Mouse (Mus musculus): ENCODE data around the gene Olfr1373. TPM values are rescaled to one million over a fixed set of nuclear protein-coding genes. Genes with fewer than 3 reads are reported as not detected.

The Olfr1373 gene
- total RNA-seq, 2 experiments from 2014 or later = not detected

DNA sequence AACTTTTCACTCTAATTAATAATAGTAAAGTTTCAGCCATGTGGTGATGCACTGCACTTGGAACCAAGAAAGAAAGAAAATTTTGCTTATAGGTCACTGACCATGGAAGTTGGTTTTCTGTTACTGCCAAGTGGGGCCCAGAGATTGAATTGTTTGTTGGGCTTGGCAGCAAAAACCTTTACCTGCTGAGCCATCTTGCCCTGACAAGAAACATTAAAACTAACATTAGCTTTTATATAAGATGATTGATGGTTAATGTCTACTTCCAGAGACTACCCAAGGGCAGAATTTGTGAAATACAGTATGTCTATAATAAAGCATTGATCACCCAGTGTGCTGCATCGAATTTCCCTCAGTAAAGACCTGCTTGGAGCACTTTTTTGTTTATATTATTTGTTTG is 38.9 kb downstream of the Olfr1373 start:
- no peak for DNase-seq (ENCODE audit: low spot score in 2 of 2)

DNA sequence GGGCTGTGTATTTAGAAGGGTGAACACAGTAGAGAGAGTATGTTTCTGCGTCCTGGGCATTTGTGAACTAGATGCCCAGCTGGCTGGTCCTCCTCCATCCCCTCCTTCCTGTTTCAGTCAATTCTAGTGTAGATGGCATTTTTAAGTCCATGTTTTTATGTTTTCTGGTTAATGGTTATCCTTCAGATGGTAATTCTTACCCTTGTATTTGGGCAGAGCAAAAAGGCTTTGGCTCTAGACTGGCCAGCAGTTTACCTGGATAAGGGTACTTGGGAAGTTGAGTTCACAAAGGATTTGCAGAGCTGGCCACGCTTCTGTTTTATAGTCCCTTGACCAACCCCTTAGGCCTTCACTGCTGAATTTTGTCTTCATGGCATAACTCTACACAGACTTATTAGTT is 39.3 kb downstream of the Olfr1373 start:
- DNase-seq (ENCODE audit: low spot score in 2 of 2) = no peak

DNA sequence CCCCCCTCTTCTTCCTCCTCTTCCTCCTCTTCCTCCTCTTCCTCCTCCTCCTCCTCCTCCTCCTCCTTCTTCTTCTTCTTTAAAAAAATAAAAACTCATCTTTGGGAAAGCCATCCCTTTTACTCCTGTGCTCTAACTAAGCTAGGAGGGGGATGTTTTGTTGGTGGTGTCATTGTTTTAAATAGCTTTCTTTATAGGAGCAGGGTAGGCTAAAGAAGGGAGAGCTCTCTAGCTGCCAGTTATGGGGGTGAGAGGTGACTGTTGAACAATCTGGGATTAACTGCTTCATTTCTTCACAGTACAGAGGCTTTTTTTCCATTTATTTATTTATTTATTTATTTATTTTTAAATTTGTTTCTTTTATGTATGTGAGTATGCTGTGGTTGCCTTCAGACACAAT is 39.8 kb downstream of the Olfr1373 start:
- no peak for DNase-seq (ENCODE audit: low spot score in 2 of 2)

DNA sequence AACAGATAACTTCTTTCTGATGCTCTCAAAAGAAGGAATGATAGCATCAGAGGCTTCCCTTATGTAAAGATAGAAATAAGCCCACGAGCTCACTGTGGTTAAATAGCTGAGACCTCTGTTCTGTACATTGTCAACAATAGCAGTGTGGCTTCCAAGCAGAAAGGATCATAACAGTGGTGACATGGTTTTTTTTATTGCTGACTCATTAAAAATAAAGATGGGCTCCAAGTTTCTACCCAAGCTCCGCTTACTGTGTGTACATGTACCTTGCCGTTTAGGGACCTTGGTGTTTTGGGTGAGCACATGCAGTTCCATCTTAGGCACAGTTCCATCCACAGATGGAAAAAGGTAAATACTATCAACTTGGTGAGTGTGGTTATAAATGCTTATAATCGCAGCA is 42.4 kb downstream of the Olfr1373 start:
- DNase-seq (ENCODE audit: low spot score in 2 of 2) = no peak

DNA sequence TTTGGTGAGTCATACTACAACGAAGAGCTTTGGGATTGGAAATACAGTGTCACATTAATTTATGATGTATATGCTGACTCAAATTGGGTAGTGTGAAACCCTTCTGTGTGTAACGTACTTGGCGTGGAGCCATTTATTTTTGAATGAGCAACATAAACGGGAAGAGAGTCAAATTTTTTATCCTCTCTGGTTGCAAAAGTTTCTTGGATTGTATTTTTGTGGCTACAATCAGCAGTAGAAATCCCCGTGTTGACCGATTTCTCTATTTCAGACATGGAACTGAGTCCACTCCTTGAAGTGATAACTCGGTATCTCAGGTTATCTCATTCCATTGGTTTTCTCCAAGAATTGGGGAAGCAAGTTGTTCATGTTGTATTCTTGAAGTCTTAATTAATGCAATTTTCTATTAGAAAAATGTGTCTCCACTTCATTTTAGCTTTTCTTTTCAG is 45.5 kb downstream of the Olfr1373 start:
- DNase-seq (ENCODE audit: low spot score in 2 of 2) = no peak

DNA sequence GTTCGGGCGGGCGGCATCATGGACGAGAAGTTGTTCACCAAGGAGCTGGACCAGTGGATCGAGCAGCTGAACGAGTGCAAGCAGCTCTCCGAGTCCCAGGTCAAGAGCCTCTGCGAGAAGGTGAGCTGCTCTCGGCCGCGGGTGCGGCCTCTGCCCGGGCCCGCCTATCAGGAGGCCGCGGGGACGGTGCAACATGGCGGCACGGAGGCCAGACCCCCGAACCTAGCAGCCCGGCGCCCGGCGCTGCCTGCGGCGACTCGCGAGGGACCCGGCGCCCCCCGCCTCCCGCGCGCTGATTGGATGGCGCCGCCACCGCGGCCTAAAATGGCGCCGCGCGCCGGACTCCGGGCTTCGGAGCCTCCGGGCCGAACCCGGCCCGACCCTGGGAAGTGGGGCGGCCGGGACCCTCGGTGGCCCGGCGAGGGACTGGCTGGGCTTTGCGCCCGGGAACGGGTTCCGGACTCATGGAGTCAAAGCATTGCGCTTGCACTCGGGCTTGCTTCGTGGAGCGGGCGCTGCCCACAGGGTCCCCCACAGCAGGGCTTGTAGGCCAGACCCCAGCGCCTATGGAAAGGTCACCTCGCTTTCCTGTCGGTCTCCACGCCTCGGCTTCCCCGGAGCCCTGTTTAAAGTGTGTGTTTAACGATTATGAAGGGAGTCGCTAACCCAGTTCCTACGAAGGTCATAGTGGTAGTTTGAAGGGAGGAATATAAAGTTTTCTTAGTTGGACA is 46.1 kb downstream of the Olfr1373 start:
- DNase-seq (ENCODE audit: low spot score in 2 of 2) = peak; percentile 46 to 67

DNA sequence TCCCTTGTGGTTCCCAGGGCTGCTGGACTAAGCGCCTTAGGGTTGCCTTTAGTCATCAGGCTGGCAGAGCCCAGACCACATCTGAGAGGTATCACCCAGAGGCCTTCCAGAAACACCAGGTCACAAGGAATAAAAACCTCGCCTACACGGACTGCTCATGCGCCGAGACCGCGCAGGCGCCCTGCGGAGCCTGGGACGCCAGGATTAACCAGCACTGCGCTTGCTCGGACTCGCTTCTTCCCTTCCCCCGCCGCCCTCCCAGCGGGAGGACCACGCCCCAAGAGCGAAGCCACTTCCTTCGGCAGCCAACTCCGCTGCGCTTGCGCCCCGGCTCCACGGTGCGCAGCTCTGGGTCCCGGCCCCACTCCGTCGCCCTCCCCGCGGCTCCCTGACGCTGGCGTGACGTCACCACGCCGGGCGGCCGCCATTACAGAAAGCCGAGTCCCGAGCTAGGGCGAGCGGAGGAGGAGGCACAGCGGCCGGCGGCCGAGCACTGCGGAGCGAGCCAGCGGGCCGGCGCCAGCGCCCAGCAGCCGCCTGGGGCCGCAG is 46.9 kb downstream of the Olfr1373 start, which contains the start of gene Ppp2ca:
Ppp2ca (plus strand) TSS at position 284 of the 549 bp plus-strand sequence.
- DNase-seq (ENCODE audit: low spot score in 2 of 2) = peak; percentile 96 to 99

DNA sequence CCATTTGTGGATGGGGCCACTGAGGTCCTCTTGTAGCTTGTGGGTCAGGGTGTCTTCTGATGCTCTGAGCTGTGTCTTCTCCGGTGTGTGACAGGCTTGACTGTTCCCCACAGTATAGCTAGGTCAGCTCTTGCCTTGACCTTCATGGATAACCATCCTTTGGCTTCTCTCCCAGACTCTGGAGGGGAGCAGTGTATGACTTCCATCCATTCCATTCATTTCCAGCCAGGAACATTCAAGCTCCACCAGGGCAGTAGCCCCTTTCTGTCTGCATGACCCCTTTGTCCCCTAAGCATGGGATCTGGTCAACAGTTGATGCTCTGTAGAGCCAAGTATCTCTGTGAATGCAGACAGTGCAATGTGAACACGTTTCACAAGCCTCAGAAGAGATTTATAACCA is 47.7 kb downstream of the Olfr1373 start:
- no peak for DNase-seq (ENCODE audit: low spot score in 2 of 2)

DNA sequence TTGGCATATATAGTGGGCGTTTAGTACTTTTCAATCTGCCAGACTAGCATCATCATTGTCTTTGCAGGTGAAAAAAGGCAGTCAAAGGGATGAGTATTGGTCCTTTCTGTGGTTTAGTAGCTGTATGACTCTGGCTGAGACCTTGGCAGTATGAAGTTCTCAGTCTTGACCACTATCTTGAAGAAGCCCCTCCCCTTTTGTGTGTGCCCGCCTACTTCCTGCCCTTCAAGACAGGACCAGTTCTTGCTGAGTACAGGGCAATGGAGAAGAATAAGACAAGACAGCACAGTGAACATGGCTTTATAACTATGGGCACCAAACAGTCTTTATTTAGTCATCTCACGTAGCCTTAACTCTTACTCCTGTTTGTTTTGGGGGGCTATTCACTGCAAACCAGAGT is 48.3 kb downstream of the Olfr1373 start:
- DNase-seq (ENCODE audit: low spot score in 2 of 2) = no peak

Small RNA genes within 50 kb of the gene (microRNA-seq; reads per million reads assigned to microRNA genes)
- 0 reads per million in 2 experiments for gene Gm24157
- 12.2 to 14.4 reads per million in 2 experiments for gene Mir3061

Other genes starting within 250 kb of the Olfr1373 start
- gene Cdkn2aipnl, start 177.9 kb downstream of the Olfr1373 start, total RNA-seq (2021) = 10 to 100 TPM; 45.7 to 45.8 TPM
- gene Ube2b, start 144.8 kb downstream of the Olfr1373 start, total RNA-seq (2021) = 100 to 1,000 TPM; 189 to 191 TPM
- gene Cdkl3, start 141.3 kb downstream of the Olfr1373 start, total RNA-seq (2021) = 10 to 100 TPM; 16.8 to 18.0 TPM
- gene Ppp2ca, start 46.8 kb downstream of the Olfr1373 start, total RNA-seq (2021) = 100 to 1,000 TPM; 120 to 124 TPM
- gene Olfr1371, start 68.5 kb upstream of the Olfr1373 start, total RNA-seq (2021) = not detected
- 100 to 1,000 TPM; 477 to 492 TPM for gene Skp1a, start 86.5 kb upstream of the Olfr1373 start, total RNA-seq (2021)
- gene Tcf7, start 137.5 kb upstream of the Olfr1373 start, total RNA-seq (2021) = 1 to 10 TPM; 4.6 to 6.3 TPM
- 100 to 1,000 TPM; 560 to 576 TPM for gene Vdac1, start 215.3 kb upstream of the Olfr1373 start, total RNA-seq (2021)

All from left cerebral cortex, adult 18-20 months (tissue).